Mouse (Mus musculus) gastrocnemius, postnatal 25 days (tissue): ENCODE measurements at regions not wholly inside any gene's neighbourhood (a gene's known extent, or its start where the extent isn't known, plus 50 kb on each side); places are given as distances from the start of the nearest gene placed in this dataset.

Source experiments
- DNase-seq: peaks from one replicate; pipeline ENCODE4 v3.0.0; 2022

GRCm38 (mm10) chr13:82187196-82187595 is 404.3 kb downstream of the Cetn3 start:
- no peak for DNase-seq

- DNase-seq: no peak
Measured at GRCm38 (mm10) chr13:82200739-82201138, 417.9 kb downstream of the Cetn3 start.

- no peak for DNase-seq
Measured at GRCm38 (mm10) chr13:82225430-82225829, 442.6 kb downstream of the Cetn3 start.

GRCm38 (mm10) chr13:82233901-82234300 is 451.0 kb downstream of the Cetn3 start:
- no peak for DNase-seq

- DNase-seq: no peak
Measured at GRCm38 (mm10) chr13:82246231-82246630, 463.4 kb downstream of the Cetn3 start.

- no peak for DNase-seq
Measured at GRCm38 (mm10) chr13:82250361-82250760, 467.5 kb downstream of the Cetn3 start.

GRCm38 (mm10) chr13:82258491-82258935 is 475.6 kb downstream of the Cetn3 start:
- peak; percentile 7 for DNase-seq

GRCm38 (mm10) chr13:82264236-82264635 is 481.4 kb downstream of the Cetn3 start:
- no peak for DNase-seq

GRCm38 (mm10) chr13:82265170-82265569 is 482.3 kb downstream of the Cetn3 start:
- DNase-seq: no peak

GRCm38 (mm10) chr13:82265736-82266135 is 482.9 kb downstream of the Cetn3 start:
- no peak for DNase-seq

- DNase-seq: no peak
Measured at GRCm38 (mm10) chr13:82274733-82275132, 491.9 kb downstream of the Cetn3 start.

GRCm38 (mm10) chr13:82276001-82276400 is 493.1 kb downstream of the Cetn3 start:
- DNase-seq: no peak

- DNase-seq: no peak
Measured at GRCm38 (mm10) chr13:82280744-82281143, 497.9 kb downstream of the Cetn3 start.

GRCm38 (mm10) chr13:82295834-82296233 is 513.0 kb downstream of the Cetn3 start:
- no peak for DNase-seq

GRCm38 (mm10) chr13:82304227-82304626 is 521.4 kb downstream of the Cetn3 start:
- DNase-seq: no peak

GRCm38 (mm10) chr13:82305076-82305475 is 522.2 kb downstream of the Cetn3 start:
- no peak for DNase-seq

GRCm38 (mm10) chr13:82308336-82308735 is 525.5 kb downstream of the Cetn3 start:
- DNase-seq: no peak

GRCm38 (mm10) chr13:82316573-82317202 is 533.8 kb downstream of the Cetn3 start:
- DNase-seq: no peak

GRCm38 (mm10) chr13:82317203-82317580 is 534.3 kb downstream of the Cetn3 start:
- DNase-seq: no peak

GRCm38 (mm10) chr13:82318395-82318794 is 535.5 kb downstream of the Cetn3 start:
- DNase-seq: no peak

- no peak for DNase-seq
Measured at GRCm38 (mm10) chr13:82354355-82354754, 571.5 kb downstream of the Cetn3 start.

- no peak for DNase-seq
Measured at GRCm38 (mm10) chr13:82355296-82355695, 572.4 kb downstream of the Cetn3 start.

GRCm38 (mm10) chr13:82359442-82359841 is 576.6 kb downstream of the Cetn3 start:
- no peak for DNase-seq

GRCm38 (mm10) chr13:82360711-82361110 is 577.8 kb downstream of the Cetn3 start:
- no peak for DNase-seq

GRCm38 (mm10) chr13:82361379-82361778 is 578.5 kb downstream of the Cetn3 start:
- no peak for DNase-seq
